Mouse (Mus musculus): ENCODE results near the gene Lmo7.
A peak's percentile ranks its signal among the peaks of the same experiment; 100 is the strongest.

Gene Lmo7

DNA sequence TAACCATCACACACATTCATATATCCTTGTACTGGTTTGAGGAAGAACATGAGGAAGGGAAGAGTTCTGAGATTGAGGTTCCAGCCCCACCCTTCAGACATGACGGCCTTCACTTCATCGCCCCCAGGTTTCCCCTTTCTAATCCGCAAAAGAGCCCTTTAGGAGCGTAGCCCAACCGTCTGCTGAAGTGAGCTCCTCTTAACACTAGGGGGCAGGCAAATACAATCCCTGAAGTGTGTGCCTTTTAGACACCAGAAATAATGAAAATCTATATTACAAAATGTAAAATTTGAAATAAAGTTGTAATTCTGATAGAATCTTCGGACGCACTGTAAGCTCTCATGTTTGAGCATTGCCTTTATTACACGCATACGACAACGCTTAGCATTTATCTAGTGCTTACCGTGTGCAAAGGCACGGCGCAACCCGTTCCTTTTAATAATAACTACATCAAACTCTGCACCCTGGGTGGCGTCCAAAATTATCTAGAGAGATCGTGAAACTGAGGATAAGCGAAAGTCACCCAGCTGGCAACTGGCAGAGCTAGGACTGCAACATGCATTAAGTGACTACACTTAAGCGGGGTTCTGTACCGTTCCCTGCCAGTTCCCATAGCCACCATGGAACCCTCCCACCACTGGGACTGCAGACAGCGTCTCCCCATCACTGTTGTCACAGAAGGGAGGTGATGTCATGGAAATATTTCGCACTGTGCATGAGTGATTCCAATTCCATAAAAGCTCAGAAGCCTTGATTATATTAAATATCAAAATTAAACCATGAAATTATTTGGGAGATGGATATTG, 217.2 kb downstream of the Lmo7 start:
- DNase-seq (ENCODE audit: low read depth, low spot score): peak; percentile 20

DNA sequence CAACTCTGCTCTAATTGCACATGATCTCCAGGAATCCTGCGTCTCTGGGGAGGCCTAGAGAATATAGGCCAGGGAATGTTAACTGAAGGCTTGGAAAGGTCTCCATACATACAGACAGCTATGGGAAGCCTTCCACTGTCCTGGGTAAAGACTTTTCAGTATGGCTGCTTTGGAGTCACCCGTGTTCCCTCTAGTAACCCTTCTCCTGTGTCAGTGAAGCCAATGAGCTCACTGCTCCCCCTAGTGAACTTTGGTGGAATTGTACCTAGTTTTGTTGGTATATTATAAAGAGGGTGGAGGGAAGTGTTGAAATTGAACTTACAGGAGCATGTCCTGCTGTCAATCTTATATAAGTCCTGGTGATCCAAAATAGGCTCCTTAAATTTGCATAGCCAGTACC, 219.4 kb downstream of the Lmo7 start:
- peak; percentile 49 for DNase-seq (ENCODE audit: low read depth, low spot score)

DNA sequence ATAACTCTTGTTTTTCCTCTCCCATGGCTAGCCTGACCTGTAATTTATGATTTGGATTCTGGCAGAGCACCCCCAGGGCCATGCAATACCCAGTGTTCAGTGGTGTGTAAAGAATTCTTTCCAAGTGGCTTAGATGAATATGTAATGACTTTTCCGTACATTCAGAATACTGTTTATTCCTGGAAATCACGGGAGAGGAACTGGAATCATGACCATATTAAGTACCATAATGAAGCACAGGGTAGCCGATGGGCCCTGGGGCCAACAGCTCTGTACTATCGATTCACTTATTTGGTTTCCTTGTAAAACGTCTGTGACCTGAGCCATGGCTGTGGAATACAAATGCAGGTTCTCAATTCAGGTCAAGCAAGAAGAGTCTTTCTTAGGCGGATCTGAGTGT, 221.3 kb downstream of the Lmo7 start:
- no peak for DNase-seq (ENCODE audit: low read depth, low spot score)

DNA sequence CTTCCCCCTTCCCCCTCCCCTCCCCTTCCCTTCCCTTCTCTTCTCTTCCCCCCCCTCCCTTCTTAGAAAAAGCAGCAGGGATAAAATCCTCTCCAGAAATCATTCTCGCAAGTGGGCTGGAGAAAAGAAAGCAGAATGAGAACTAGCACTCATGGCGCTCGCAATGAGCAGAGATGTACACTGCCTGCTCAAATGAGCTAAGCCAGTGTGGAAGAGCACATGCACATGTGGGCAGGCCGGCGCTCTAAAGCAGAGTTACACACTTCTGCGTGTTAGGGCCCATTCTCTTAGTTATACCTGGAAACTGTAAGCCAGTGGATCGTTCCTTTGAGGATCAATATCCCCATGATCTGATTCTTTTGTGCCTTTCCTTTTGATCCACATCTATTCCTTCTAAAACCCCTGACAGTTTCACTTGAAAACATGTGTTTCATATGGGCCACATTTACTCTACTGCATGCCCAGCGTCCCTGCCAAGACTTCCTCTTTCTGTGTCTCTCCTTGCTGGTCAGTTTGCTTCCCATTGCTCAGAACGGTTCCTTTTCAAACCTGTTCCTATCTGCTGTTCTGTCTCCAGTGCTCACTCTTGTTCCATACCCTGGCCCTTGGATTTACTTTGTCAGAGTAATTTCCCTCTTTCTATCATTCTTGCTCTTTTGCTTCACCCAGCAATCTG, 224.2 kb downstream of the Lmo7 start:
- no peak for DNase-seq (ENCODE audit: low read depth, low spot score)

DNA sequence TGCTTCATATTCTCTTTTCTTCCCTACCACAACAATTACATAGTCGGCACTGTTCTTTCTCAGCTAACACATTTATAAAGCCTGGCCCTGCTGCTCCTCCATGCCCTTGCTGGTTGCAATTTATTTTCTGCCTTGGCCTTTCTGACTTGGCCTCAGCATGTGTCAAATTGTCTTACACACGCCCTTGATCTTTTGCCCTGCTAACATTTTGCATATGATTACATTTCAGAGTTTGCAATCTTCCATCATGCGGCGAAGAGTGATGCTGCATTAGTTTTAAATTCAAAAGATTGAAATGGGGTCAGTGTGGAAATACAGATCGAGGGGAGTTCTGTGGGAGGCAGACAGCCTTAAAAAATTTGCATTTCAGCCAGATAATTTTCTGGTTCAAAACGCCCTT, 234.6 kb downstream of the Lmo7 start:
- DNase-seq (ENCODE audit: low read depth, low spot score): no peak

DNA sequence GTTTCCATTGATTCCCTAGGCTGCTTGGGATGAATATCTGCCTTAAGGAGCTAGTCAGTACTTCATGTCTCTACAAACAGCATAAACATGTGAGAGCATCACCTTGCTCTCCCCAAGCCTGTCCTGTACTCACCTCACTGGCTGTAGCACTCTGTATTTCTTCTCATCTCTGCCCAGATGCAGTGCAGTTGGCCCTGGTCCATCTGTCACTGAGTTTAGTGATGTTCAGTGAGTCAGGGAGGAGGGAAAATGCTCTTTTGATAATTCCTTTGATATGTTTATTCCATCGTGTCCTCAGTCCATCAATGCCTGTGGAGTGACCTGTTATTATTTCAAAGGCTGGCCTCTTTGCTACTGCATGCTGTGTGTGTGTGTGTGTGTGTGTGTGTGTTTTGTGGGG, 235.2 kb downstream of the Lmo7 start:
- no peak for DNase-seq (ENCODE audit: low read depth, low spot score)

DNA sequence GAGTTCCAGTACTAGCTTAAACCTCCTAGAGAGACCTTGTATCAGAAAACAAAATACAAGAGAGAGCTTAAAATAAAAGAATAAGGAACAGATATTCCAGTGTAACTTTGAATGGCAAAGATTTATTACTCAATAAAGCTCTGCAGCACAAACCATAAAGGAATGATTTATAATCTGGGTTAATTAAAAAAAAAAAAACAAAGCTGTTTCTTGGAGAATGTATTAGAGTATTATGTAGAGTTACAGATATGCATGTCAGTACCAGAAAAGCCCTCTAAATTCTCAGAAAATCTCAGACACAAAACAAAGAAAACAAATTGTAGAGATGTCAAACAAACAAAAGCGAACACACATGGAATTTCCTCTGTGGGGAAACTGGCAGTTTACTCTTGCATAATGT, 243.0 kb downstream of the Lmo7 start:
- no peak for DNase-seq (ENCODE audit: low read depth, low spot score)

DNA sequence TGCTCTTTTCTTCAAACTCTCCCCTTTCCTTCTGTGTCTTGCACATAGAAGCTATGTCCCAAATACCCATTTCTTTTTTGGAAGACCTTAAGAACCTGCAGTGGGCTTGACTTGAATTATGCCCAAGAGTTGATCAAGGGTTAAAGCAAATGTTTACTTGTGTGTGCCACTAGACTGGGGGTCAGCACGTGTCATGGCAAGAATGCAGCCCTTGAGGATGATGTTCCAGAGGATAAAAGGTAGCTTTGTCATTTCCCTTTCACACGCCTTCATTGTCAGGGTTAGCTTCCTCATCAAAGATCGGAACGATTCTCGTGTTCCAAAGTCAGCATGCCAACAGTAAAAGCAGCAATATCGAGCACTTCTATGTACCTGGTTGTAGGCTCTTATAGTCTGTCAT, 243.4 kb downstream of the Lmo7 start:
- DNase-seq (ENCODE audit: low read depth, low spot score): no peak

DNA sequence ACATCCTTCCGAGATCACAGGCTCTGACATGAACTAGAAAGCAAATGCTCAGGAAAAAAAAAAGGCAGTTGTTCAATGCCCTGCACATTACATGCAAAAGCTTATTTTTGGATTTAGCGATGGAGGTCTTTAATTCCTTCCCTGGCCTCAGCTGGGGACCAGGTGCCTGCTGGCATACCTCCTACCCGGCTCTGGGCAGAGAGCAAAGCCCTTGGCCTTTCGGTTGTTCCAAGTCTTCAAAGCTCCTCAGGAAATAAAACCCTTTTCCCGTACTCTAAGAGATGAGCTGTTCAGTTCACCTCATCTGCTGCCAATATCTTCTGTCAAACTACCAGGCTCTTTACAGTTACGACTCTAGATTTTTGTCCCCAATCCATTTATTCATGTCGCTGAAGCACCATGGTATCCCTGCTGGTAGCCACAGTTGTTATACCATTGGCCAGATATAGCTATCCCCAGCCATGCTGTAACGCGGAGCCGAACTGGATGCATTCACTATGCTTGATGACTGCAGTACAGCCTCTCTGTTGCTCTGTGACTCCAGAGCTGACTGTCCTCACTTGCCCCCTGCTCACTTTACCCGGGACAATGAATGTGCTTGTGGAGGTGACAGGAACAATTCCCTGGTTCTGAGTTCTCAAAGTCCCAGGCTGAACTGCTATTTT, 246.4 kb downstream of the Lmo7 start:
- DNase-seq (ENCODE audit: low read depth, low spot score): no peak
